Mouse (Mus musculus): ENCODE results near the gene Gpr180. TPM values are rescaled to one million over a fixed set of nuclear protein-coding genes. Genes with fewer than 3 reads are reported as not detected.

Gene Gpr180
- polyA plus RNA-seq (2012; rRNA removed), result 19.2 and 21.9 TPM in 2 replicates

- Histone ChIP-seq H3K36me3 (ENCODE audit: control insufficient read depth, insufficient read depth, low read length) (0 out of 2 replicates have a peak, but pooled peaks cover 3% of the 10 kb centered on the region), H3K27me3 (ENCODE audit: control insufficient read depth, insufficient read depth, low read length) (no peaks in the 10 kb centered on the region), H3K4me3 (ENCODE audit: control insufficient read depth, insufficient read depth, low read length) (peak within 1 kb of the TSS; percentile 65), H3K27ac (ENCODE audit: control insufficient read depth, insufficient read depth, low read length) (no peak within 1 kb of the TSS), H3K4me1 (replicated peaks; ENCODE audit: control insufficient read depth, insufficient read depth, low read length) (peaks cover 4% of the 10 kb centered on the region)
- peak; percentile 94 for DNase-seq
- 0 out of 2 replicates have a peak, but pooled peaks have one; percentile 22 for TF ChIP-seq CTCF (IDR thresholded peaks at IDR 0.05; ENCODE audit: borderline replicate concordance, control insufficient read depth, extremely low read depth, insufficient read depth, low read length, poor library complexity)
- TF ChIP-seq POLR2A (IDR thresholded peaks at IDR 0.05; ENCODE audit: control insufficient read depth, extremely low read depth, insufficient read depth, low read length, poor library complexity), result peak; percentile 52
- WGBS, result under 1% methylated on average over 77 of the region's 77 CpGs
Measured at GRCm38 (mm10) chr14:118136744-118137452, at the start of gene Gpr180. Gpr180 (plus strand) TSS chr14:118137158.

- 0 out of 2 replicates have a peak, but pooled peaks cover 2% of the 10 kb centered on the region for H3K4me1 ChIP-seq (replicated peaks; ENCODE audit: control insufficient read depth, insufficient read depth, low read length)
- TF ChIP-seq CTCF (IDR thresholded peaks at IDR 0.05; ENCODE audit: borderline replicate concordance, control insufficient read depth, extremely low read depth, insufficient read depth, low read length, poor library complexity) (no peak), POLR2A (IDR thresholded peaks at IDR 0.05; ENCODE audit: control insufficient read depth, extremely low read depth, insufficient read depth, low read length, poor library complexity) (no peak)
- WGBS, result 8% methylated on average over 22 of the region's 22 CpGs
- peak overlapping the region; percentile 96 for H3K4me3 ChIP-seq (ENCODE audit: control insufficient read depth, insufficient read depth, low read length)
- no peaks in the 10 kb centered on the region for H3K27me3 ChIP-seq (ENCODE audit: control insufficient read depth, insufficient read depth, low read length)
- DNase-seq, result no peak
- H3K27ac ChIP-seq (ENCODE audit: control insufficient read depth, insufficient read depth, low read length), result no peak overlapping the region
- H3K36me3 ChIP-seq (ENCODE audit: control insufficient read depth, insufficient read depth, low read length), result no peaks in the 10 kb centered on the region
Measured at GRCm38 (mm10) chr14:118088437-118089207, 48.3 kb upstream of the Gpr180 start.

- under 1% methylated on average over 44 of the region's 44 CpGs for WGBS
Measured at GRCm38 (mm10) chr14:118089215-118089805, 47.6 kb upstream of the Gpr180 start.

GRCm38 (mm10) chr14:118089806-118090392 lies 47.1 kb upstream of the Gpr180 start:
- Histone ChIP-seq H3K4me1 (replicated peaks; ENCODE audit: control insufficient read depth, insufficient read depth, low read length) (0 out of 2 replicates have a peak, but pooled peaks cover 2% of the 10 kb centered on the region), H3K27ac (ENCODE audit: control insufficient read depth, insufficient read depth, low read length) (no peak overlapping the region), H3K36me3 (ENCODE audit: control insufficient read depth, insufficient read depth, low read length) (no peaks in the 10 kb centered on the region), H3K4me3 (ENCODE audit: control insufficient read depth, insufficient read depth, low read length) (peak overlapping the region; percentile 96), H3K27me3 (ENCODE audit: control insufficient read depth, insufficient read depth, low read length) (no peaks in the 10 kb centered on the region)
- no peak for DNase-seq
- WGBS, result 2% methylated on average over 18 of the region's 18 CpGs
- TF ChIP-seq POLR2A (IDR thresholded peaks at IDR 0.05; ENCODE audit: control insufficient read depth, extremely low read depth, insufficient read depth, low read length, poor library complexity) (no peak), CTCF (IDR thresholded peaks at IDR 0.05; ENCODE audit: borderline replicate concordance, control insufficient read depth, extremely low read depth, insufficient read depth, low read length, poor library complexity) (no peak)

More at GRCm38 (mm10) chr14:118089215-118089805, 47.6 kb upstream of the Gpr180 start:
- H3K27ac ChIP-seq (ENCODE audit: control insufficient read depth, insufficient read depth, low read length), result peak overlapping the region; percentile 64
- H3K4me3 ChIP-seq (ENCODE audit: control insufficient read depth, insufficient read depth, low read length), result peak overlapping the region; percentile 96
- no peak for TF ChIP-seq POLR2A (IDR thresholded peaks at IDR 0.05; ENCODE audit: control insufficient read depth, extremely low read depth, insufficient read depth, low read length, poor library complexity)
- TF ChIP-seq CTCF (IDR thresholded peaks at IDR 0.05; ENCODE audit: borderline replicate concordance, control insufficient read depth, extremely low read depth, insufficient read depth, low read length, poor library complexity), result no peak
- H3K27me3 ChIP-seq (ENCODE audit: control insufficient read depth, insufficient read depth, low read length), result no peaks in the 10 kb centered on the region
- 0 out of 2 replicates have a peak, but pooled peaks cover 2% of the 10 kb centered on the region for H3K4me1 ChIP-seq (replicated peaks; ENCODE audit: control insufficient read depth, insufficient read depth, low read length)
- peak; percentile 87 for DNase-seq
- no peaks in the 10 kb centered on the region for H3K36me3 ChIP-seq (ENCODE audit: control insufficient read depth, insufficient read depth, low read length)

- H3K36me3 ChIP-seq (ENCODE audit: control insufficient read depth, insufficient read depth, low read length), result no peaks in the 10 kb centered on the region
- H3K27me3 ChIP-seq (ENCODE audit: control insufficient read depth, insufficient read depth, low read length), result no peaks in the 10 kb centered on the region
- 84% methylated on average over 2 of the region's 2 CpGs for WGBS
- no peak overlapping the region for H3K27ac ChIP-seq (ENCODE audit: control insufficient read depth, insufficient read depth, low read length)
- TF ChIP-seq POLR2A (IDR thresholded peaks at IDR 0.05; ENCODE audit: control insufficient read depth, extremely low read depth, insufficient read depth, low read length, poor library complexity) (no peak), CTCF (IDR thresholded peaks at IDR 0.05; ENCODE audit: borderline replicate concordance, control insufficient read depth, extremely low read depth, insufficient read depth, low read length, poor library complexity) (no peak)
- H3K4me1 ChIP-seq (replicated peaks; ENCODE audit: control insufficient read depth, insufficient read depth, low read length), result no peaks in the 10 kb centered on the region
- DNase-seq, result no peak
- H3K4me3 ChIP-seq (ENCODE audit: control insufficient read depth, insufficient read depth, low read length), result no peak overlapping the region
Measured at GRCm38 (mm10) chr14:118098265-118098664, 38.7 kb upstream of the Gpr180 start.
